Mouse (Mus musculus) ES-E14 (cell line): ENCODE data around the gene Cep290.
A peak's percentile ranks its signal among the peaks of the same experiment; 100 is the strongest.

Source experiments
- CHD2 ChIP-seq: IDR thresholded peaks from 2 replicates; pipeline ENCODE4 v1.6.1; 2014; ENCODE audit warnings: mild to moderate bottlenecking, low read depth, low read length, inconsistent platforms
- HCFC1 ChIP-seq: IDR thresholded peaks from 2 replicates; pipeline ENCODE4 v1.6.1; 2012; ENCODE audit warnings: low read length, inconsistent platforms, borderline replicate concordance; ENCODE audit not compliant: insufficient read depth
- MAFK ChIP-seq: IDR thresholded peaks from 2 replicates; pipeline ENCODE4 v1.6.1; 2014; ENCODE audit warnings: mild to moderate bottlenecking, low read depth, low read length, inconsistent platforms; ENCODE audit not compliant: insufficient read depth
- ZC3H11A ChIP-seq: IDR thresholded peaks from 2 replicates; pipeline ENCODE4 v1.6.1; 2012; ENCODE audit warnings: low read depth, mild to moderate bottlenecking, inconsistent platforms, low read length, borderline replicate concordance
- ZNF384 ChIP-seq: IDR thresholded peaks from 2 replicates; pipeline ENCODE4 v1.6.1; 2012; ENCODE audit warnings: low read depth, low read length, inconsistent platforms

DNA sequence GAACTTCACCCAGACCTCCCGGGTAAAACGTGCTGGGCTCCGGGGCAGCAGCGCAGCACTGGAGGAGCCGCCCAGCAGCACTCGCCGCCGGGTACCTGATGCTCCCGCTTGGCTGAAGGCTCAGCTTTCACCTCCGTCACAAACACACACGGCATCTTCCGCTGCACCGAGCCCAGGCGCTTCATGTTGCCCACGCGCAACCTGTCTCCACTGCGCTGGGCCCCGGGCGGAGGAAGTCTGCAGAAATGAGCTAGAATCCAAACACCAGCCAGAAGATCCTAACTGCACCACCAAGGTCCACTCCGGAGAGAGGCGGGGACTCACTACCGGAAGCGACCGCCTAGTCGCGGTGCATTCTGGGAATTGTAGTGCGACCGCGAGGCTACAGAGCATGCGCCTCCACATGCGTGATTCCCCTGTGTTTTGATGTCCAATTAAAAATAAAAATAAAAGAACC is 101.6 kb downstream of the Cep290 start:
- TF ChIP-seq HCFC1 (peak; percentile 89), ZC3H11A (no peak), CHD2 (no peak), ZNF384 (no peak), MAFK (no peak)
